Mouse (Mus musculus) left cerebral cortex, adult 18-20 months (tissue): ENCODE data around the gene Rnft1. TPM values are rescaled to one million over a fixed set of nuclear protein-coding genes. Genes with fewer than 3 reads are reported as not detected.
"Not testable (repeated sequence)": the region's sequence is repeated elsewhere in the genome, so short reads cannot be mapped to it uniquely, and the experiment has no call there.

Experiments
- DNase-seq, 2 experiments: peaks; one replicate each; pipeline ENCODE4 v3.0.0; 2021 to 2022; ENCODE audit warnings: low spot score in 2 of 2, mixed read lengths in 1 of 2
- total RNA-seq, 2 experiments: library from RNA; stranded (reverse); gene quantifications; 2 replicates each; pipeline ENCODE4 v1.2.3; 2021

Gene Rnft1
- total RNA-seq, 2 experiments from 2014 or later = 29.2 to 34.4 TPM

DNA sequence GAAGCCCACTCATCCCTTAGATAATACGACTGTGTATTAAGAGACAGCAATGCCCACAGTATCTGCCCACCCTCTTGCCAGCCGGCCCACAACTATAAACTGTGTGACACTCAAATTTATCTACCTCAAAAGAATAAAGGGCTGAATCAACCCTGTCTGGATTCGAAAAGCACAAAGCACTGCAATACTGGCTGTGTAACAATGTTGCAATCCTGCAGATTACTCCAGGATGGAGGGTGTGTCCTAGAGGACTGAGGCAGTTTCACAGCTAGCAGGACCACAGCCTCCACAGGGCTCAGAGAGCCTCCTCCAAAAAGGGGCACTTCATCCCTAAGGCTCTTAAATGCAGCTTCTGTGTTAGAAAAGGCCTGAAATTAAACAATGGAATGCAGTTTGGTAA is 32.2 kb downstream of the Rnft1 start:
- no peak for DNase-seq

DNA sequence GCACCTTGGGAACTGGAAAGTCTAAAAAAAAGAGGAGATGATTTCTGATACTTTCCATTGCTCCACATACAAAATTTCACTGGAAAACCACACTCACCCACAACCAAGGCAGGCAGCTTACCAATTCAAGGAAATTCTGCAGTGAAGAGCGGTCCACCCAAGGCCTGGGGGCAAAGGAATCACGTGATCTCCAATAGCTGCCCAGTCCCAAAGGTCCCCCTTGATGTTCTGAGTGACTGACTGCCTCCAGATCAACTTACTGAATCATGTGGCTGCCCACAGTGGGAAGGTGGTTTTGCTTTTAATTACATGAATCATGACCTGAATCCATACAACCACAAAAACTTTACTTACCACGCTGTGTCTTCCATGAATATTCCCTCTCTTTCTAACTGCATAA is 32.8 kb downstream of the Rnft1 start:
- no peak for DNase-seq

DNA sequence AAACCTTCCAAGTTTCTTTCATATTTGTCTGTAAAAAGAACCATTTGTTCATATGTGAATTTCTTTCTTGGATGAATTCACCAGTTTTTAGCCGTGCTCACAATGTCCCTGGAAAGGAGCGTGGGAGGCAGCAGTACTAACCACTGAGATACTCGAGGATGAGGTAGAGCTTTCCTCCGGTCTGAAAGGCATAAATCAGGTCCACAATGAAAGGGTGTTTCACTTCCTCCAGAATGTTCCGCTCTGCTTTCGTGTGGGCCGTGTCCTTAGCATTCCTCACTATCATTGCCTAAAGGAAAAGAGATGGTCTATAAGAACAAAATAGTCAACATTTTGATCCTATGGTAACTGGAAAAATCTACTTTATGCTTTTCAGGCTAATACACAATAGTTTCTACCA is 35.3 kb downstream of the Rnft1 start:
- no peak for DNase-seq

DNA sequence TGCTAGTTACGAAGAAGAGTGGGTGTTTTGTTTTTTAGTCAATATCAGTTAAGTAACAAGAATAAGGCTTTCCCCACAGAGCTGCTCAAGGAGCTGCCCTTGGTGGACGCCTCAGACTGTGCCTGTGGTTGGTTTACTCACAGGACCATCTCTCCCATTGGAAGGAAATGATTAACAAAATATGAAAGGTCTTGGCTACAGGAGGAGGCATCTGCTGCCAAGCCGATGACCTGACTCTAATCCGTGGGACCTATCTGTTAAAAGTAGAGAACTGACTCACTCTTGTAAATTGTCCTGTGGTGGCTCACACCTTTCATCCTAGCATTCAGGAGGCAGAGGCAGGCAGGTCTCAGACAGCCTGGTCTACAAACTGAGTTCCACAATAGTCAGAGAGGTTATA is 43.1 kb downstream of the Rnft1 start:
- DNase-seq = no peak

DNA sequence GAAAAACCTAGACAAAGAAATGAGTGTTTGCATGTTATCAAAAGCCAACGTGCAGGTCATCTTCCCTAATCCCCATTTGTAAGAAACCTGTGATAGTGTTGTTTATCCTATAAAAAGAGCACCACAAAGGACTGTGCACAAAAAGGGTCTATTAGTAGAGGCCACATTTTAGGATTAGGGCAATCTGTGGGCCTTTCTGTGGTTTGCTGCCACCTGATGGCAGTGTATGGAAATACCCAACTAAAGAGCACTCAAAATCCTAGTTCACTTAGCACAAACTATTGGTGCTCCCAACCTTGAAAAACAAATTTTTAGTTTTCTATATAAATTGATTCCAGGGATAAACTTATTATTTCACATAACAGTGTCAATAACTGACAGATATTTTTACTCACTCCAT is 48.4 kb downstream of the Rnft1 start:
- DNase-seq = peak in 1 of 2 experiments; percentile 33

DNA sequence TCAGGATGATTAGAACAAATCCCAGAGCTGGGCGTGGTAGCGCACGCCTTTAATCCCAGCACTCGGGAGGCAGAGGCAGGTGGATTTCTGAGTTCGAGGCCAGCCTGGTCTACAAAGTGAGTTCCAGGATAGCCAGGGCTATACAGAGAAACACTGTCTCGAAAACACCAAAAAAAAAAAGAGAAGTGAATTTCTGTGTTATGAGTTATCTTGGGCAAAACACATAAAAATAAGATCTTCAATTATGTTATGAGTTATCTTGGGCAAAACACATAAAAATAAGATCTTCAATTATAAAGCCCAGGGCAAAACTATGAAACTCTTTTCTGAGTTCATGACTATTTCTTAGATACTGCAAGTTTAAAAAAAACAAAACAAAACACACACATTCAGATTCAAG is 48.8 kb downstream of the Rnft1 start:
- not testable (repeated sequence) for DNase-seq

DNA sequence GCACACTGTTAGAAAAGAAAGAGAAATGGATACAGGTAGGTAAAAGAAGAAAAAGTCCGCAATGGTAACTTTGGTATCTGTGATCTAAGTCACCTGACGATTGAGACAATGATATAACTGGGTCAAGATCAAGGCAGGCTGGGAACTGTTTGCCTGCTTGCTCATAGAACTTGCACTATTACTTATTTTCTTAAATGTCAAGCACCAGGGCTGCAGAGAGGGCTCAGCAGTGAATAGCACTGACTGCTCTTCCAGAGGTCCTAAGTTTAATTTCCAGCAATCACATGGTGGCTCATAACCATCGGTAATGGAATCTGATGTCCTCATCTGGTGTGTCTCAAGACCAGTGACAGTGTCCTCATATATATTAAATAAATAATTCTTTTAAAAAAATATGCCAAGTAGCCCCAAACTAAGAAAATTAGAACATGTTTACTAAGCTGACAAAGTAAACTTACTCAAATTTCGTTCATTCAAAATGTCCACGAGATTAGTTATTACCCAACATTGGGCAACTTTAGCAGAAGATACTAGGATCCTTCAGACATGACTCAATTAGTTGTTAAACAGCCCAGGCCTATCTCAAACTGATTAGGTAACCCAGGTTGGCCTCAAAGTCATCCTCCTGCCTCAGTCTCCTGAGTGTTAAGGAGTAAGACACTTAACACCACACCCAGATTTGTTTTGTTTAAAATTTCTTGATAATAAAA is 49.9 kb downstream of the Rnft1 start:
- no peak for DNase-seq

DNA sequence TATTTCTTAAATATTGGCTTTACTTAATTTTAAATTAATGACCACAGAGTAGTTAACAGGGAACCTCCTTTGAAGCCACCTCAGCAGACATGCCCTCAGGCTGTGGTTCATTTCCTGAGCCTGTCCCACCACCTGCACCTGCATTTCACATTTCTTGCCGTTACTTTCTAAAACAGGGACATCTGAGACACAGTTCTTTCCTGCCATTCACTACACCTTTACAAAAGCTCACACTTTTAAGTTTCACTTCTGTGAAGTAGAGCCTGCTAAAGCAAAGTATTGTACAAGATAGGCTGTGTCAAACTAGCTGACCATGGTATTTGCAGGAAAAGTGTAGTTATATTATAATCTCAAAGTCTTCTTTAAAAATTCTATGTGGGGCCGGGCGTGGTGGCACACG is 54.3 kb downstream of the Rnft1 start:
- DNase-seq = no peak

DNA sequence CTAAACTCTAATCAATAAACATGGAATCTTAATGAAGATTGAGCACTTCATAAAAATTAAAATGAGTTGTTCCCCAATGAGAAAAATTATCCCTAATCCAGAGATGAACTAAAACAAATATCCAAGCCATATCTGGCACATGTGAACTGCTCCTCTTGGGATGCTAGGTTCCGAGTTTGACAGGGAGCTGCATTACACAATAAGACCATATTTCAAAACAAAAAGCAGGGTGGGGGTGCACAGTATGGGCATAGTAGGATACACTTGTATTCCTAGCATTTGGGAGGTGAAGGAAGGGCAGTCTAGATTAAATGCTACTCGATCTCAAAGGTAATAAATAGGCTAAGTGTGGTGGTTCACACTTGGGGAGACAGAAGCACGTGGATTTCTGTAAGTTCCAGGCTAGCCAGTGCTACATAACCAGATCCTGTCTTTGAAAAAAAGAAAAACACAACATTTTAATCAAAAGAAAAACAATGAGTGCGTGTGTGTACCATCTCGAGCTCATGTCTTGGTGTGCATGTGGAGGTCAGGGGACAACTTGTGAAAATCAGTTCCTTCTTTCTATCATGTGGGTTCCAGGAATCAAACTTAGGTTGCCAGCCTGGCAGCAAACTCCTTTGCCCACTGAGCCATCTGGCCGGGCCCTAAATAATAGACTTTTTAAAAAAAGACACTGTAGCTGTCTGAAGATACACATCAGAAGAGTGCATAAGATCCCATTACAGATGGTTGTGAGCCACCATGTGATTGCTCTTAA is 55.4 kb downstream of the Rnft1 start:
- no peak for DNase-seq

DNA sequence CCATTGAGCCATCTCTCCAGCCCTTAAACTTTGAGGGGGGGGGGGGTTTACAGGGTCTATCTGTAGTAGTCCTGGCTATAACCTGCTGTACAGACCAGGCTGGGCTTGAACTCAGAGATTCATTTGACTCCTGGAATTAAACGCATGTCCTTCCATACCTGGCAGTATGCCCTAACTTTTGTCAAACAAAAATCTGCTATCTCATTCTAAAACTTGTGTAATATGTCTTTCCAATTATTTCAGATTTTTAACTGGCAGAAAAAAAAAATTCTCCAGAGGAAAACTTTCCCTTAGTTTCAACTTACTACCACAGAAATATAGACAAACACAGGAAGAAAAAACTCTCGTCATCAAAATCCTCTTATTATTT is 56.0 kb downstream of the Rnft1 start:
- DNase-seq = no peak

DNA sequence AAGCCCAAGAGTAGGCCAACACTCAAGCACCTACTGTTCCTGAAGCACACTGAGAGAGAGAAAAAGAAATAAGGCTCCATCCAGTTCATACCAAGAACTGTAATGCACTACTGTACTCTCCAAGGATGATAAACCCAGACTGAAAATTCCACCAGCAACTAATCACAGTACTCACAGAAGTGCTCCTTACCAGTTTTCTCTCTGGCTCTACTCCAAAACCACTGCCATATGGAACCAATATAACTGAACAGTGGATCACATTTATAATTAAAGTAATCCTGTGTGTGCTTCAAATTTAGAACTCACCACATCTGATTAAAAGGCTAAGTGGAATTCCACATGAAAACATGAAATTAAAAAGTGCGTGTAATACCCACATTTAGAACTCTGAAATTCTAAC is 58.4 kb downstream of the Rnft1 start:
- no peak for DNase-seq

DNA sequence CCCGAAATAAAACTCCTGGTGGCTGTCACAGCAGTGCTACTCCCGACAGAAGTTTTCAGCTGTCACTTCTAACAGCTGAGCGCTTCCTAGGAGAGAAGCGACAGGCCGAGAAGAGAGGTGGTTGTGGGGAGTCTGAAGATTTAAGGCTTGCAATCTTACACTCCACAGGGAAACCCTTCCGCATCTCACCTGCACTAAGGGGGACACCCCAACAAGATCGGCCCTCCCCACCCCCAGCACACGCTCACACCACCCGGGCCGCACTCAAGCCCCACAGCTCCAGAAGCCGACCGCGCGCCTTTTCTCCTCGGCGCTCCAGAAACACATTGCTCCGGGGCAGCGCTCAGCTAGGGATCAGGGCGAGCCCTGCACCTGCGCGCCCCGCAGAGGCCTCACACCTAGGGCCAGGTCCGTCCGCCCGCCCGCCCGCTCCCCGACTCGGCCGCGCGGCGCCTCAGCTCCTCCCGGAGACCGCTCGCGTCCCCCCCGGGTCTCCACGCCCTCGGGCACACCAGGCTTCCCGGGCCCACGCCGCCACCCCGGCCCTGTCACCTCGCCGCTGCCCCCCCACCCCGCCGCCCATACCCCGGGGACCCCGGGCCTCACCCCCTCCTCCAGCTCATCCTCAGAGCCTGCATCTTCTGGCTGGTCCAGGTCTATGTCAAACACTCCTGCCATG is 59.6 kb downstream of the Rnft1 start:
- DNase-seq = no peak

DNA sequence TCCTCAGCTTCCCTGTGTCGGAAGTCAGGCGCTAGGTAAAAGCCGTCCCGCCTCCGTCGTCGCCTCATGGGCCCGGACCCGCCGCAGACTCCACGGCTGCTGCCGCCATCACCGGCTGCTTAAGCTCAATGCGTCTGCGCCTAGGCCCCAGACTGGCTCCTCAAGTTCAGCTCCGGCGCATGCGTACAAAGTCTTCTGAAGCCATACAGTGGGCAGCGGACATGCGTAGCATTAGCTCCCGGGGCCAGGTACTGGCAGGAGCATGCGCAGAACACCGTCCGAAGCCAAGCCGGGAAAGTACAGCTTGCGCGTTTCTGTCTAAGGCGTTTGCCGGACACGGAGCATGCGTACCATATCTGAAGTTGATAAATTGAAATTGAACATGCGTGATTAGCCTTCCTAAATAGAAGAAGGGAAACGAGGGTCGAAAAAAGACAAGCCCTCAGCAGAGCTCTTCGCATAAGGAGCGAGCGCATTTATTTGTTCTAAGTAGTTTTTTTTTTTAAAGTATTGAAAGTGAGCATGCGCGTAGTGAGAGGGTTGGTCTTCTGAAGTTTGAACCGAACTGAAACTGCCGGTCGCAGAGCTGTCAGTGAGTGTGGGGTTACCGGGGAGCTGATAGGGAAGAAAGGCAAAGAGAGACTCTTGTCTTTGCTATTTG is 60.3 kb downstream of the Rnft1 start, which contains the start of the genes Rps6kb1 and Tubd1:
TSS of gene Rps6kb1 (minus strand) at position 167 of the 661 bp plus-strand sequence.
TSS of gene Tubd1 (plus strand) at position 353 of the 661 bp plus-strand sequence.
- peak; percentile 99 for DNase-seq

DNA sequence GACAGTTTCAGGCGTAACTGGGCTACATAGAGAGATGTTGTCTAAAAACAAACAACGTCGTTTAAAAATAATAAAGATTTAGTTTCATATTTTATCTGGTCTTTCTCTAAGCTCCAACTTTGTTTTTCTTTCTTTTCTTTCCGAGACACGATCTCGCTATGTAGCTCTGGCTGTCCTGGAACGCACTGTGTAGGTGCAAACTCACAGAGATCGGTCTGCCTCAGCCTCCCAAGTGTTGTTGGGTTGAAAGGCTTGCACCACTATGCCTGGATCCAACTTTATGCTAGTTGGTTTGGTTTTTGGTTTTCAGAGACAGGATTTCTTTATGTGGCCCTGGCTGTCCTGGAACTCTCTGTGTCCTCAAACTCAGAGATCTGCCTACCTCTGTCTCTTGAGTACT is 61.1 kb downstream of the Rnft1 start:
- DNase-seq = no peak

DNA sequence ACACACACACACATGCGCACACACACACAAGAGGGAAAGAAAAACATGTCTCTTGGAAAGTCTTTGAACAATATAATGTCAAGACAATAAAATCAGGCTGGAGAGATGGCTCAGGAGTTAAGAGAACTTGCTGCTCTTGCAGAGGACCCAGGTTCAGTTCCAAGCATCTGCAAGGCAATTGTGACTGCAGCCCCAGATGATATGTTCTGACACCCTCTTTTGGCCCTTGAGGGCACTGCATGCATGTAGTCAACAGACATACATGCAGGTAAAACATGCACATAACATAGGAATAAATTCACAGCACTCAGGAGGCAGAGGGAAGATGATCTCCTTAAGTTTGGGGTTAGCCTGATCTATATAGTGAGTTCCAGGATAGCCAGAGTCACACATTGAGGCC is 63.0 kb downstream of the Rnft1 start:
- DNase-seq = no peak

Other genes starting within 250 kb of the Rnft1 start
- gene Ints2, start 227.1 kb upstream of the Rnft1 start, total RNA-seq = 10 to 100 TPM; 20.2 to 20.5 TPM
- gene Med13, start 127.1 kb upstream of the Rnft1 start, total RNA-seq = 10 to 100 TPM; 53.8 to 55.0 TPM
- gene Rps6kb1, start 60.1 kb downstream of the Rnft1 start, total RNA-seq = 10 to 100 TPM; 35.5 to 36.7 TPM
- gene Tubd1, start 60.3 kb downstream of the Rnft1 start, total RNA-seq = 1 to 10 TPM; 4.8 to 5.0 TPM
- gene Vmp1, start 199.2 kb downstream of the Rnft1 start, total RNA-seq = 100 to 1,000 TPM; 143 to 150 TPM
- gene Ptrh2, start 199.3 kb downstream of the Rnft1 start, total RNA-seq = 1 to 10 TPM; 7.8 to 8.9 TPM